ENCODE assay signal across 16 mouse cellular contexts in genomic region chr16:95057596-95057995, GRCm38 (mm10).
DNase-seq lines count a peak whose midpoint lies in the region.
"Had no signal": no experiment of that assay in that cellular context is flagged by ENCODE, and none has a peak within 500 bp of the region (broad histone marks: within the 10 kb centered on the region; RNA-seq: fewer than 3 reads in every experiment).

No protein-coding gene starts in this region.

- DNase-seq in heart, postnatal 4 days: peak; percentile 11
- DNase-seq in heart, postnatal 25 days (ENCODE audit: low spot score): no peak
- DNase-seq in A20 (ENCODE audit: low read depth, low spot score) (peak; percentile 9), ZHBTc4 (ENCODE audit: low read depth, low spot score) (peak; percentile 19)
- DNase-seq in hindlimb bud, embryonic 11.5 days (ENCODE audit: extremely low spot score, low read depth, low spot score): peak; percentile 2
- DNase-seq in left cerebral cortex, adult 18-20 months (ENCODE audit: low spot score in 2 of 2): no peak
- DNase-seq in cerebellum, adult 9-11 months: no peak
- DNase-seq in lung, postnatal 10 days: no peak
- DNase-seq: cerebellum, postnatal 14 days; gastrocnemius, postnatal 36 days; layer of hippocampus, adult 9-11 months; liver, embryonic 13.5 days; lung, postnatal 36 days; midbrain, embryonic 14.5 days; spleen, adult 18-20 months; thymus, postnatal 36 days had no signal

- intact Hi-C loops in heart, postnatal 25 days (cut with DNase I): no loop called here

Comparison
In these comparisons a context has a peak if more than half of its experiments do, and no peak if none do; other contexts are left out.
1. DNase-seq: peak in heart, postnatal 4 days (single experiment), A20 (single experiment), ZHBTc4 (single experiment) and hindlimb bud, embryonic 11.5 days (single experiment); none in heart, postnatal 25 days (single experiment), left cerebral cortex, adult 18-20 months (0 of 2), cerebellum, adult 9-11 months (single experiment) and lung, postnatal 10 days (single experiment).